Comparison of ENCODE assay signal across 25 mouse cellular contexts in the genomic region with DNA sequence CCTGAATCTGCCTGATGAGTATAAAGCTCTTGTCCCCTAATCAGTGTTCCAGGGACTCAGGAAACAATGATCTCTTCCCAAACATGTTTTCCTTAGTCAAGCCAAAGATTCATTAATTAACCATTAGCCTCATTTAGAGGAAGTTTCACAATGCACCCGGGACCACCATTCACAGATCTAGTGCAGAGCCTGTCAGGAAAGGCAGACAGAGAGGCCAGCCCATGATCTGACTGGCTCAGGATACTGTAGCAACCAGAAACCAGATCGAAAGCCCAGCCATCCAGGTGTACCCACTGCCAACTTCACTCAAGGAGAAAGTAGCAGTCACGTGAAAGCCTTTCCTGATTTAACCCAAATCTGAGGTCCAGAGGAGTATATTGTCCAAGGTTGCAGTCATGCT. TPM values are rescaled to one million over a fixed set of nuclear protein-coding genes. Genes with fewer than 3 reads are reported as not detected.
DNase-seq lines count a peak whose midpoint lies in the region; ATAC-seq and TF ChIP-seq lines count a peak whose summit lies in the region.
"Had no signal": no experiment of that assay in that cellular context is flagged by ENCODE, and none has a peak within 500 bp of the region (broad histone marks: within the 10 kb centered on the region; RNA-seq: fewer than 3 reads in every experiment).

No protein-coding gene starts in this region.

- no peak for TF ChIP-seq CTCF in forebrain, postnatal 0 days (IDR thresholded peaks at IDR 0.05; ENCODE audit: low read depth)
- no peak for TF ChIP-seq CTCF in brain, embryonic 14.5 days (IDR thresholded peaks at IDR 0.05; ENCODE audit: borderline replicate concordance, extremely low read depth, insufficient read depth, insufficient read length)

- no peak overlapping the region for H3K9ac ChIP-seq in forebrain, postnatal 0 days
- no peak overlapping the region for H3K9ac ChIP-seq in forebrain, embryonic 15.5 days (replicated peaks)
- H3K9ac ChIP-seq: embryonic facial prominence, embryonic 12.5 days; embryonic facial prominence, embryonic 15.5 days; forebrain, embryonic 12.5 days; heart, embryonic 12.5 days; heart, embryonic 15.5 days; intestine, embryonic 15.5 days had no signal

- no peaks in the 10 kb centered on the region for H3K36me3 ChIP-seq in forebrain, postnatal 0 days (ENCODE audit: insufficient read depth)
- no peaks in the 10 kb centered on the region for H3K36me3 ChIP-seq in forebrain, embryonic 15.5 days
- H3K36me3 ChIP-seq: embryonic facial prominence, embryonic 12.5 days; embryonic facial prominence, embryonic 15.5 days; forebrain, embryonic 12.5 days; heart, embryonic 12.5 days; heart, embryonic 15.5 days; intestine, embryonic 15.5 days had no signal

- no peaks in the 10 kb centered on the region for H3K9me3 ChIP-seq in forebrain, postnatal 0 days (ENCODE audit: low read length)
- H3K9me3 ChIP-seq in forebrain, embryonic 15.5 days: no peaks in the 10 kb centered on the region
- H3K9me3 ChIP-seq: embryonic facial prominence, embryonic 12.5 days; embryonic facial prominence, embryonic 15.5 days; forebrain, embryonic 12.5 days; heart, embryonic 12.5 days; heart, embryonic 15.5 days; intestine, embryonic 15.5 days had no signal

- H3K4me2 ChIP-seq in forebrain, postnatal 0 days (ENCODE audit: low read depth): no peak overlapping the region
- H3K4me2 ChIP-seq in forebrain, embryonic 15.5 days (replicated peaks): no peak overlapping the region
- H3K4me2 ChIP-seq: embryonic facial prominence, embryonic 12.5 days; embryonic facial prominence, embryonic 15.5 days; forebrain, embryonic 12.5 days; heart, embryonic 12.5 days; heart, embryonic 15.5 days; intestine, embryonic 15.5 days had no signal

- H3K27me3 ChIP-seq in forebrain, postnatal 0 days (ENCODE audit: insufficient read depth, low read length): no peaks in the 10 kb centered on the region
- H3K27me3 ChIP-seq in forebrain, embryonic 15.5 days: no peaks in the 10 kb centered on the region
- H3K27me3 ChIP-seq: embryonic facial prominence, embryonic 12.5 days; embryonic facial prominence, embryonic 15.5 days; forebrain, embryonic 12.5 days; heart, embryonic 12.5 days; heart, embryonic 15.5 days; intestine, embryonic 15.5 days had no signal

- no peak overlapping the region for H3K4me3 ChIP-seq in forebrain, postnatal 0 days (ENCODE audit: low read depth, low read length)
- H3K4me3 ChIP-seq in forebrain, embryonic 15.5 days: no peak overlapping the region
- H3K4me3 ChIP-seq: embryonic facial prominence, embryonic 12.5 days; embryonic facial prominence, embryonic 15.5 days; forebrain, embryonic 12.5 days; heart, embryonic 12.5 days; heart, embryonic 15.5 days; intestine, embryonic 15.5 days had no signal

- no peak for DNase-seq in forebrain, postnatal 0 days
- peak; percentile 8 for DNase-seq in Muller cell, postnatal 12 days (ENCODE audit: inconsistent ontology term)
- peak; percentile 70 for DNase-seq in brain, embryonic 14.5 days (ENCODE audit: low read depth)
- DNase-seq in left cerebral cortex, adult 18-20 months (ENCODE audit: low spot score in 2 of 2): no peak
- DNase-seq: adrenal gland, postnatal 10 days; adrenal gland, postnatal 36 days; cerebellum, adult 11 months; cerebellum, adult 2 months; cerebellum, adult 9-11 months; cerebellum, postnatal 25 days; gastrocnemius, postnatal 25 days; heart, adult 18-20 months; heart, postnatal 10 days; heart, postnatal 36 days; kidney, adult 11 months had no signal

- peak; percentile 36; the same call in 1 of the 2 replicates for ATAC-seq in forebrain, postnatal 0 days
- no peak for ATAC-seq in forebrain, embryonic 15.5 days (replicated peaks)
- ATAC-seq in frontal cortex, adult (ENCODE audit: low TSS enrichment): no peak
- ATAC-seq: CD4-positive, CD25-positive, alpha-beta regulatory T cell, adult 4 months; hindbrain, embryonic 16.5 days; intestine, embryonic 15.5 days had no signal

- no peak overlapping the region for H3K27ac ChIP-seq in forebrain, postnatal 0 days (ENCODE audit: low read depth, low read length)
- no peak overlapping the region for H3K27ac ChIP-seq in forebrain, embryonic 15.5 days (replicated peaks)
- H3K27ac ChIP-seq: embryonic facial prominence, embryonic 12.5 days; embryonic facial prominence, embryonic 15.5 days; forebrain, embryonic 12.5 days; heart, embryonic 15.5 days; intestine, embryonic 15.5 days had no signal

- H3K4me1 ChIP-seq in forebrain, postnatal 0 days (ENCODE audit: insufficient read depth): no peaks in the 10 kb centered on the region
- peaks cover 9% of the 10 kb centered on the region for H3K4me1 ChIP-seq in forebrain, embryonic 15.5 days
- H3K4me1 ChIP-seq: embryonic facial prominence, embryonic 12.5 days; embryonic facial prominence, embryonic 15.5 days; heart, embryonic 12.5 days; heart, embryonic 15.5 days; intestine, embryonic 15.5 days had no signal

- TF ChIP-seq POLR2A in brain, embryonic 14.5 days (IDR thresholded peaks at IDR 0.05; ENCODE audit: borderline replicate concordance, extremely low read depth, insufficient read depth, insufficient read length, poor library complexity, severe bottlenecking): no peak

- WGBS in forebrain, postnatal 0 days: 21% methylated on average over 3 of the region's 3 CpGs
- WGBS in forebrain, embryonic 15.5 days: 30% methylated on average over 3 of the region's 3 CpGs

RNA-seq across cellular contexts. Expression of gene Plxna2, which starts 44.1 kb away (rescaled TPM):
- total RNA-seq in forebrain, postnatal 0 days (2014; rRNA removed): 69.3 and 83.6 TPM in 2 replicates
- polyA plus RNA-seq in forebrain, postnatal 0 days (2015; fragmentation: Nextera tagmentation; extraction: Ambion mirVana): 14.5 and 18.6 TPM in 2 replicates
- 72.1 and 78.3 TPM in 2 replicates for polyA plus RNA-seq in forebrain, embryonic 15.5 days (2015; fragmentation: Nextera tagmentation; extraction: Ambion mirVana)
- polyA plus RNA-seq in brain, embryonic 14.5 days (2012; rRNA removed): 60.3 and 66.5 TPM in 2 replicates
- 10 to 100 TPM; 73.3 to 76.6 TPM for total RNA-seq in left cerebral cortex, adult 18-20 months (2021)
- polyA plus RNA-seq: CD4-positive, CD25-positive, alpha-beta regulatory T cell, adult 4 months had no signal

Comparison
In these comparisons a context has a peak if more than half of its experiments do, and no peak if none do; other contexts are left out.
1. DNase-seq: peak in Muller cell, postnatal 12 days (single experiment) and brain, embryonic 14.5 days (single experiment); none in forebrain, postnatal 0 days (single experiment) and left cerebral cortex, adult 18-20 months (0 of 2).